Mouse (Mus musculus): ENCODE measurements around the gene Nfasc.

DNA sequence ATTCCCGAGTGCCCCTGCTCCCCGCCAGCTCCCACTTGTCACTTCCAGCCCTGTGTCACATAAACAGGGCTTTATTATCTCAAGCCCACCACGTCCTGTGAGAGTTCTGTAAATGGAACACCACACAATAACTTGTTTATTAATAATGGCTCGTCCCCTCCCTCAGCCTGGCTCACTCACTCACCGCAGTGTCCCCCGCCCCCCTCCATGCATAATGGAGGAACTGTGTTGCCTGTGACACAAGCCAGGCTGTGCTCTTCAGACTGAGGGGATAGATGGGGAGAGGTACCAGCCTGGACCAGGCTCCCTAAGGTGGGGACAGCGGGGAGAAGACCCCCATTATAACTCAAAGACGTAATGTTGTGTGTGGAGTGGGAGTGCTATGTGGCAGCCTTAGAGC lies 34.3 kb downstream of the Nfasc start:
- TF ChIP-seq CTCF (IDR thresholded peaks at IDR 0.05; ENCODE audit: borderline replicate concordance, insufficient read depth, low read length) (no peak), POLR2A (IDR thresholded peaks at IDR 0.05; ENCODE audit: low read depth, low read length) (no peak)
